Mouse (Mus musculus) lung, embryonic 16.5 days (tissue): ENCODE measurements at regions not wholly inside any gene's neighbourhood (a gene's known extent, or its start where the extent isn't known, plus 50 kb on each side); places are given as distances from the start of the nearest gene placed in this dataset.

Experiments used
- ATAC-seq: fragments of 200-750 bp; cut with Nextera tagmentation; 2 replicates; pipeline ENCODE4 v1.8.0; 2017; ENCODE audit warnings: low read depth, mild to moderate bottlenecking, moderate library complexity
- H3K27ac ChIP-seq: fragments of 300-500 bp; sonication (generic); 2 replicates; pipeline ENCODE4 v1.5.1; 2014; ENCODE audit warnings: mild to moderate bottlenecking, control low read depth, low read length
- H3K27me3 ChIP-seq: fragments of 300-500 bp; sonication (generic); 2 replicates; pipeline ENCODE4 v1.6.1; 2014; ENCODE audit warnings: low read depth, low read length, mixed read lengths; ENCODE audit not compliant: control insufficient read depth, insufficient read depth
- H3K36me3 ChIP-seq: fragments of 300-500 bp; sonication (generic); 2 replicates; pipeline ENCODE4 v1.6.1; 2014; ENCODE audit warnings: low read length; ENCODE audit not compliant: control insufficient read depth, insufficient read depth
- H3K4me1 ChIP-seq: fragments of 300-500 bp; sonication (generic); replicated peaks from 2 replicates; pipeline ENCODE4 v1.6.1; 2014; ENCODE audit warnings: low read length, mixed read lengths; ENCODE audit not compliant: control insufficient read depth, insufficient read depth
- H3K4me2 ChIP-seq: fragments of 300-500 bp; sonication (generic); 2 replicates; pipeline ENCODE4 v1.6.1; 2014; ENCODE audit warnings: low read depth, low read length, control low read depth
- H3K4me3 ChIP-seq: fragments of 300-500 bp; sonication (generic); 2 replicates; pipeline ENCODE4 v1.5.1; 2014; ENCODE audit warnings: mild to moderate bottlenecking, low read length, control low read depth
- H3K9ac ChIP-seq: fragments of 300-500 bp; sonication (generic); 2 replicates; pipeline ENCODE4 v1.6.1; 2014; ENCODE audit warnings: low read length, control low read depth
- H3K9me3 ChIP-seq: fragments of 300-500 bp; sonication (generic); 2 replicates; pipeline ENCODE4 v1.6.1; 2016; ENCODE audit warnings: low read length; ENCODE audit not compliant: control insufficient read depth
- WGBS: fragments of 180-500 bp; shearing (Covaris S2); extraction: QIAGEN DNeasy Blood & Tissue Kit; methylation state at CpG from one replicate; pipeline ENCODE4 v1.1.7; 2014; 5-methylcytosine and 5-hydroxymethylcytosine counted together

DNA sequence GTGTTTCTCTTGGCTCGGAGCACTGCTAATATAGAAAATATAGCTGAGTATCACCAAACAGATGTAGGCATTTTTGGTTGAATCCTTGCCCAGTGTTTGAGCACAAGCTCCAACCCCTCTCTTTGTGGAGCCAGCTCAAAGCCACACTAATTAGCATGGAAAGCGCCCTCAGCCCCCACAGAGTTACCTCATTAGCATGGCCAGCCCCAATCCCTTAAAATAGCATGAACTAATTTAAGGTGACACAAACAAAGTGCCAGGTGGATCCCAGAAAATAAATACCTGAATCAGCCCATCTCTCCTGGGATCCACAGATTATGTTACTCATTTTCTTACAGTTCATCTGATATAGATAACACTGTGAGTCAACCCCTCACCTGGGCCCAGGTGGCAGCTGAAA is 79.7 kb upstream of the Ankrd50 start:
- WGBS: 47% methylated on average over 2 of the region's 2 CpGs
- no peak overlapping the region for H3K4me2 ChIP-seq
- no peaks in the 10 kb centered on the region for H3K27me3 ChIP-seq
- no peak for ATAC-seq
- no peak overlapping the region for H3K9ac ChIP-seq
- no peaks in the 10 kb centered on the region for H3K36me3 ChIP-seq
- no peak overlapping the region for H3K4me3 ChIP-seq
- H3K27ac ChIP-seq: no peak overlapping the region
- no peaks in the 10 kb centered on the region for H3K9me3 ChIP-seq
- H3K4me1 ChIP-seq: no peaks in the 10 kb centered on the region

DNA sequence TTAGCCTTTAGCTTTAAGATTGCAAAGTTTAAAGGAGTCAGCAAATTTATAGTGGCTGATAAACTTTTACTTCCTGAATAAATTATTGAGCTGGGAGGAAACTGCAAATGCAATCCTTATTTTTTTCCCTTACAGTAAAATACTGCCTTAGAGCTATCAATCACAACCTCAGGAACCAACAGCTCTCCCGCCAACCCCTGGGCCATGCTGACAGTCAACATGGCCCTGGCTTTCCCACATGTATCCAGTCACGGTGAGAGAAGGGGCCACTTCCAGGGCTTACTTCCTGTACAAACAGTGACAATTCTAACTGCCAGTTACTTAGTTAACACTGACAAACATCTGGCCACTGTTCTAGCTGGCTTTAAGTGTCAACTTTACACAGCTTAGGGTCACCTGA is 76.5 kb upstream of the Ankrd50 start:
- WGBS: 28% methylated on average over 2 of the region's 2 CpGs
- no peak for ATAC-seq
- no peaks in the 10 kb centered on the region for H3K9me3 ChIP-seq

DNA sequence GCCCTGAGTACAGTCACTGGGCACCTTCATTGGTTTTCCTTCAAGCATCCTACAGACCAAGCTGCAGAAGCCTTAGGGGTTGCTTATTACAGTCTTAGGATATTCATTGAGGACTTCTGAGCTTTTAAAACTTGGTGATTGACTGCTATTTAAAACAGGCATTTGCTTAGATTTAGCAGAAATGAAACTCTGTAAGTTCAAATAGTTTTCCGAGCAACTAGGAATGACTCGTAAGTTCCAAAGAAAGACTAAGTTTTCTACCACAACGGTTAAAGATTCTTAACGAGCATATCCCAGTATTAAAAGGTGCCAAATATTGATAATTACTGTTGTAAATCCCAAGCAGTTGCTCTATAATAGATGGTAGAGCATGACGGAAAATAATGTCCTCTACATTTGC is 71.3 kb upstream of the Ankrd50 start:
- Histone ChIP-seq H3K4me1 (no peaks in the 10 kb centered on the region), H3K9ac (no peak overlapping the region), H3K27ac (no peak overlapping the region), H3K27me3 (no peaks in the 10 kb centered on the region), H3K4me3 (no peak overlapping the region), H3K36me3 (no peaks in the 10 kb centered on the region), H3K4me2 (no peak overlapping the region), H3K9me3 (no peaks in the 10 kb centered on the region)
- ATAC-seq: no peak
- 94% methylated on average over 5 of the region's 5 CpGs for WGBS

More for the DNA sequence above, 76.5 kb upstream of the Ankrd50 start:
- H3K4me2 ChIP-seq: no peak overlapping the region
- no peak overlapping the region for H3K27ac ChIP-seq
- H3K4me3 ChIP-seq: no peak overlapping the region
- H3K27me3 ChIP-seq: no peaks in the 10 kb centered on the region
- H3K36me3 ChIP-seq: no peaks in the 10 kb centered on the region
- H3K4me1 ChIP-seq: no peaks in the 10 kb centered on the region
- no peak overlapping the region for H3K9ac ChIP-seq

DNA sequence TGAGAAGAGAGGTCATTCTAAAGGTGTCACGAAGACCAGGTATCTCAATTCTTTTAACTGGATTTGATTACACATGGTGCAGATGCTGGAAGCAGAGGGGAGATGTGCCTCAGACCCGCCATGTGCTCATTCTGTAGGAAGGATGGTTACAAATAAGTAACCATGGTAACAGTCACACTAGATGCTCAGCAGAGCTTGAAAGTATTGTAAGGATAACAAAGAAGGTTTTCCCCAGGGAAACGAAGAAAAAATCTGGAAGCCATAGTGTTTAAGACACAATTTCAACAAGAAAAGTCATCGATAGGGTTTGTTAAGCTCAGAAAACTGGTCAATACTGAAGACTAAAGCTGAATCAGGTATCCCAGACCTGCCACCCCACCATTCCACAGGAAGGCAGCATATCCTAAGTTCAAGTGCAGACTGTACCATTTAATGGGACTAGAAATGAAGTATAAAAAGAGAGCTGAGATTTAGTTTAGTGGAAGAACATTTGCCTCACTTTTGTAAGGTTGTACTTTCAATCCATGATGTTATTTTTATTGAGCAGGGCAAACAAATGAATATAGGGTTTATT is 68.9 kb upstream of the Ankrd50 start:
- Histone ChIP-seq H3K36me3 (no peaks in the 10 kb centered on the region), H3K4me1 (no peaks in the 10 kb centered on the region), H3K9ac (no peak overlapping the region), H3K4me3 (no peak overlapping the region), H3K9me3 (no peaks in the 10 kb centered on the region), H3K4me2 (no peak overlapping the region), H3K27ac (no peak overlapping the region), H3K27me3 (no peaks in the 10 kb centered on the region)
- no peak for ATAC-seq
- 83% methylated on average over 4 of the region's 4 CpGs for WGBS

DNA sequence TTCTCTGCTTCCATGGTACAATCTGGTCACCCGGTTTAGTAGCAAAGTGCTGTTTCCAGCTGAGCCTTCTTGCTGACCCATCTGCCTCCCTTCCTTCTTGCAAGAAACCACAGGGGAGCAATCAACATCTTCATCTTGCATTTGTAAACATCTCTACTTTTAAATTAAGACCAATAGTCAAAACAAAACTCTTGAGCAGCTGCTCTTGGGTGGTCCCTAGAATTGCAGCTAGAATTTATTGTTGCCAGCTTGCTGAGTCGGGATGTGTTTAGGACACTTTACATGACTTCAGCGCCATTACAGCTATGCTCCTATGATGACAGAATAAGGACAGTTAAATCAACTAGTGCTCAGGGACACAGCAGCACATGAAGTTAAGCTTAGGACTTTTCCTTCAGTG is 62.4 kb upstream of the Ankrd50 start:
- Histone ChIP-seq H3K9ac (no peak overlapping the region), H3K9me3 (no peaks in the 10 kb centered on the region), H3K4me3 (no peak overlapping the region), H3K36me3 (no peaks in the 10 kb centered on the region), H3K4me1 (no peaks in the 10 kb centered on the region), H3K27ac (no peak overlapping the region), H3K4me2 (no peak overlapping the region), H3K27me3 (no peaks in the 10 kb centered on the region)
- 50% methylated on average over 3 of the region's 3 CpGs for WGBS
- peak; percentile 71; the same call in 1 of the 2 replicates for ATAC-seq

DNA sequence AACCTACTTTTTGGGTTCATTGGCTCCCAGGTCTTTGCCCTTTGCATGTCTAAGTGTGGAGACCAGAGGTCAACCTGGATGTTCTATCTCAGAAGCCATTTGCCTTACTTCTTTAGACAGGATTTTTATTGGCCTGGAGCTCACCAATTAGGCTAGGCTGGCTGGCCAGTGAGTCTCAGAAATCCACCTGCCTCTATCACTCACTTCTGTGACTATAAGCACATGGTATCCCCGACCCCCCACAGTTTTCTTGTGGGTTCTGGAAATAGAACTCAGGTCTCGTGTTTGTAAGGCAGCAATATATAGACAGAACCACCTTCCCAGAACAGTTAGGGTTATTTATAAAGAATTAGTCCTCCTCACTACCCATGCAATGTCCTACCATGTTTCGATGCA is 60.9 kb upstream of the Ankrd50 start:
- H3K27me3 ChIP-seq: no peaks in the 10 kb centered on the region
- H3K36me3 ChIP-seq: no peaks in the 10 kb centered on the region
- H3K9me3 ChIP-seq: no peaks in the 10 kb centered on the region
- H3K4me3 ChIP-seq: no peak overlapping the region
- H3K4me1 ChIP-seq: no peaks in the 10 kb centered on the region
- no peak for ATAC-seq
- H3K4me2 ChIP-seq: no peak overlapping the region
- H3K27ac ChIP-seq: no peak overlapping the region
- 78% methylated on average over 3 of the region's 3 CpGs for WGBS
- no peak overlapping the region for H3K9ac ChIP-seq

DNA sequence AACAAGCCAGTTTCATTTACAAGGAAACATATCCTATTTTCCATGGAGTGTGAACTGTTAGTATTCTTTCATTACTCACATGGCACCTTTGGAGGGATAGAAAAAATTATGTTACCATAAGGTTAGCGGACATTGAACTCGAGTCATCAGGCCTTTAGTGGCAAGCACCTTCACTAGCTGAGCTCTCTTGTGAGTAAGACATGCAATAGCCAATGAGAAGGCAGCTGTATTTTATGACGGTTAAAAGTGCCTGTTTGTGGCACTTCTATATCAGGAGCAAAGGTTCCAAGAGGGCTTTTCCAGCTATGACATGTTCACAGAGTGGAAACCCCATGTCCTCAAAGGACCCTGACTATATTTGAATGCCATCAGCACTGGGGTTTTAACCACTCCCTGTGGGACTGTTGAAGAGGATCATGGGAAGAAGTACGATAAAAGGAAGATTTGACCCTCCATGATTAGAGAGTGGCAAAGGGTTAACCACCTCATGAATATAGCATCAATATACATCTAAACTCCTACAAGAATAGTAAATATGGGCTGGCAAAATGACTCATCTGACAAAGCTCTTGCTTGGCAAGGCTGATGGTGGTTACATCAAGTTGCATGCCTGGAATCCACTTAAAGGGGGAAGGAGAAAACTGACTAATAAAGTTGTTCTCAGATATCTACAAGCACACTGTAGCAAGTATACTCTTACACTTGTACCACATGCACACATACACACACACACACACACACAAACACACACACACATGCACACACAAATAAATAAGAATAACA is 60.3 kb upstream of the Ankrd50 start:
- H3K27me3 ChIP-seq: no peaks in the 10 kb centered on the region
- no peak overlapping the region for H3K9ac ChIP-seq
- ATAC-seq: no peak
- H3K4me1 ChIP-seq: no peaks in the 10 kb centered on the region
- 78% methylated on average over 4 of the region's 4 CpGs for WGBS
- no peak overlapping the region for H3K4me3 ChIP-seq
- no peak overlapping the region for H3K27ac ChIP-seq
- no peak overlapping the region for H3K4me2 ChIP-seq
- no peaks in the 10 kb centered on the region for H3K9me3 ChIP-seq
- H3K36me3 ChIP-seq: no peaks in the 10 kb centered on the region

DNA sequence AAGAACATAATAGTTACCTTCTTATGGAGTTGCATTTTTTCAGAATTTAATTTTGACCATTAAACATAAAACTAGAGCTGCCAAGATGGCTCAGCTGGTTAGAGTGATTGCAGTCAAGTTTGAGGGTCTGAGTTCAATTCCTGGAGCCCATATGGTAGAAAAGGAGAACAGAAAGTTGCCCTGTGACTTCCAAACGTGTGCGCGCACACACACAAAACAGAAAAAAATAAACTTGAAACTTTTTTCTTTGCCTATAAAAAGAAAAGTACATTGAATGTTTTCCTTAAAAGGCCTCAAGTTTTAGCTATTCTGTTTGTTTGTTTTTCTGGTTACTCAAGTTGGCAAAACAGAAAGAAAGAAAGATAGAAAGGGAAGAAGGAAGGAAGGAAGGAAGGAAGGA is 59.2 kb upstream of the Ankrd50 start:
- Histone ChIP-seq H3K27ac (no peak overlapping the region), H3K4me2 (no peak overlapping the region), H3K4me1 (no peaks in the 10 kb centered on the region), H3K9me3 (no peaks in the 10 kb centered on the region), H3K4me3 (no peak overlapping the region), H3K9ac (no peak overlapping the region), H3K27me3 (no peaks in the 10 kb centered on the region), H3K36me3 (no peaks in the 10 kb centered on the region)
- no peak for ATAC-seq
- WGBS: 89% methylated on average over 3 of the region's 3 CpGs

DNA sequence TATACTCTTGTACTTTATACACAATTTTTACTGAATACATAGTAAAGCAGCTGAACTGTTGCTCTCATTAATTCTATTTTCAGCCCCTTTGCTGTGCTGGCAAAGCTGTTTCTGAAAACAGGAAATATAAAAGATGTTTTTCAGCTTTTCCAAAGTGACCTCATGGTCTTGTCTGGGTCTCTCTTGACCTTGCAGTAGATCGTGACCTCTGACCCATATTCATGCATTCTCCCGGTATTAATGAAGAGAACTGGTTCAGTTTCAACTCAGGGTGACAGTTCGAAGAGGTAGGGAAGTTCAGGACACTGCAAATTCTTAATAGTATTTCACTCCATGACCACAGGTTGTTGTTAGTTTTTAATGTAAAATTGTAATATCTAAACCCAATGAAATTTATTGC is 56.7 kb upstream of the Ankrd50 start:
- Histone ChIP-seq H3K4me3 (no peak overlapping the region), H3K36me3 (no peaks in the 10 kb centered on the region), H3K27ac (no peak overlapping the region), H3K27me3 (no peaks in the 10 kb centered on the region), H3K4me1 (no peaks in the 10 kb centered on the region), H3K9me3 (no peaks in the 10 kb centered on the region), H3K9ac (no peak overlapping the region), H3K4me2 (no peak overlapping the region)
- ATAC-seq: no peak
- WGBS: 64% methylated on average over 3 of the region's 3 CpGs
